Mouse (Mus musculus) cerebellum, adult 2 months (tissue): ENCODE measurements around the gene Zmym4.

Experiments used
- CTCF ChIP-seq: fragments of 200-500 bp; IDR thresholded peaks from 2 replicates; pipeline ENCODE4 v1.5.1; 2011; ENCODE audit warnings: low read depth, mild to moderate bottlenecking, control low read depth, low read length, moderate library complexity, borderline replicate concordance; ENCODE audit not compliant: insufficient read depth
- POLR2A ChIP-seq: fragments of 200-500 bp; IDR thresholded peaks from 2 replicates; pipeline ENCODE4 v1.6.1; 2011; ENCODE audit warnings: low read length, control low read depth, borderline replicate concordance; ENCODE audit not compliant: insufficient read depth

GRCm38 (mm10) chr4:126889879-126890278, 78.1 kb downstream of the Zmym4 start:
- TF ChIP-seq CTCF (no peak), POLR2A (no peak)
